Mouse (Mus musculus): Measurements from ENCODE around the gene Dio3. TPM values are rescaled to one million over a fixed set of nuclear protein-coding genes. Genes with fewer than 3 reads are reported as not detected.

The Dio3 gene
- polyA plus RNA-seq, 1 experiment from 2014 or later: 1.5 TPM

DNA sequence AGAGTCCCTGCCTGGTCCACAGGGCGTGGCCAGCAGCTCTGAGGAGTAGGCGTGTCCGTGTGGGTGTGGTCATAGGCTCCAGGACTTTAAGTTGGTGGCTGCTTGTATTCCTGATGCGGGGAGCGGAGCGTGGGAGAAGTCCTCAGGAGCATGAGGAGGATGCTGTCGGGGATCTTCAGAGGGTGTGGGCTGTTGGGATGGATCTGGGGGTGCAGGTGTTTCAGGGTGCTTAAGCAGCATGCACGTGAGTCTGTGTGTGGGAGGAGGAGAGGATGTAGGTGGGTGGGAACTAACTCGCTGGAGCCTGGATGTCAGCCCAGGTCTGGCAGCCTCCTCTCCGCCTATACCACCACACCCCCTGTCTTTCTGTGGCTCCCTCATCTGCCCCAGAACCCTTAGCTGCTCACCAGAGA lies 26.7 kb upstream of the Dio3 start:
- H3K4me2 ChIP-seq (ENCODE audit: low read depth, low read length): peak overlapping the region; percentile 18; the same call in 1 of the 2 replicates
- 17% methylated on average over 10 of the region's 10 CpGs for WGBS
- H3K4me1 ChIP-seq (ENCODE audit: control insufficient read depth, insufficient read depth, low read length): peaks cover 3% of the 10 kb centered on the region; the same call in 1 of the 2 replicates
- H3K36me3 ChIP-seq (ENCODE audit: control insufficient read depth, insufficient read depth, low read length): no peaks in the 10 kb centered on the region
- H3K9ac ChIP-seq (ENCODE audit: low read length): no peak overlapping the region
- H3K27ac ChIP-seq (ENCODE audit: low read length): no peak overlapping the region
- 0 out of 2 replicates have a peak, but pooled peaks have one; percentile 34 for ATAC-seq (ENCODE audit: insufficient read depth, low FRiP score)
- H3K9me3 ChIP-seq (replicated peaks; ENCODE audit: control insufficient read depth, low read length): no peaks in the 10 kb centered on the region
- H3K4me3 ChIP-seq (replicated peaks; ENCODE audit: low read length): no peak overlapping the region
- H3K27me3 ChIP-seq (ENCODE audit: control insufficient read depth, insufficient read depth, low read length): no peaks in the 10 kb centered on the region; the same call in 1 of the 2 replicates

DNA sequence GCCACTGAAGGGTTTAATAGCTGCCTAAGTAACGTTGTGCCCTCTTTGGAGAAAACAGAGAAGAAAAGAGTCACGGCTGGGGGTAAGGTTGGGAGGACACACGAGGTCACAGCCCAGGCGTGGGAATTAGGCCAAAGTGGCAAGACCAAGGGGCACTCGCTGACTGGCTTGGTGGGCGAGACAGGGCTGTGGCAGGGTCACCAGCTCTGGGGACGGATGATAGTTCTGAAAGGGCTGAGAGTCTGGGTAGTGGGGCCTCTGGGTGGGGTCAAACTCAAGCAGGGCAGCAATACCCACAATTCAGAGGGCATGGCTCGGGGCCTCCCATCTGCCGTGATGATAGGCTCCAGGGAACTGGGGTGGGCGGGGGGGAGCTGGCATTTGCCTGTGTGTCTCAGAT lies 23.1 kb upstream of the Dio3 start:
- no peak for ATAC-seq (ENCODE audit: insufficient read depth, low FRiP score)
- no peaks in the 10 kb centered on the region for H3K9me3 ChIP-seq (replicated peaks; ENCODE audit: control insufficient read depth, low read length)
- no peak overlapping the region for H3K4me3 ChIP-seq (replicated peaks; ENCODE audit: low read length)
- H3K27me3 ChIP-seq (ENCODE audit: control insufficient read depth, insufficient read depth, low read length): no peaks in the 10 kb centered on the region; the same call in 1 of the 2 replicates
- WGBS: 73% methylated on average over 10 of the region's 10 CpGs
- H3K4me2 ChIP-seq (ENCODE audit: low read depth, low read length): no peak overlapping the region
- H3K27ac ChIP-seq (ENCODE audit: low read length): no peak overlapping the region
- no peak overlapping the region for H3K9ac ChIP-seq (ENCODE audit: low read length)
- H3K4me1 ChIP-seq (ENCODE audit: control insufficient read depth, insufficient read depth, low read length): peaks cover 4% of the 10 kb centered on the region; the same call in 1 of the 2 replicates
- no peaks in the 10 kb centered on the region for H3K36me3 ChIP-seq (ENCODE audit: control insufficient read depth, insufficient read depth, low read length)

DNA sequence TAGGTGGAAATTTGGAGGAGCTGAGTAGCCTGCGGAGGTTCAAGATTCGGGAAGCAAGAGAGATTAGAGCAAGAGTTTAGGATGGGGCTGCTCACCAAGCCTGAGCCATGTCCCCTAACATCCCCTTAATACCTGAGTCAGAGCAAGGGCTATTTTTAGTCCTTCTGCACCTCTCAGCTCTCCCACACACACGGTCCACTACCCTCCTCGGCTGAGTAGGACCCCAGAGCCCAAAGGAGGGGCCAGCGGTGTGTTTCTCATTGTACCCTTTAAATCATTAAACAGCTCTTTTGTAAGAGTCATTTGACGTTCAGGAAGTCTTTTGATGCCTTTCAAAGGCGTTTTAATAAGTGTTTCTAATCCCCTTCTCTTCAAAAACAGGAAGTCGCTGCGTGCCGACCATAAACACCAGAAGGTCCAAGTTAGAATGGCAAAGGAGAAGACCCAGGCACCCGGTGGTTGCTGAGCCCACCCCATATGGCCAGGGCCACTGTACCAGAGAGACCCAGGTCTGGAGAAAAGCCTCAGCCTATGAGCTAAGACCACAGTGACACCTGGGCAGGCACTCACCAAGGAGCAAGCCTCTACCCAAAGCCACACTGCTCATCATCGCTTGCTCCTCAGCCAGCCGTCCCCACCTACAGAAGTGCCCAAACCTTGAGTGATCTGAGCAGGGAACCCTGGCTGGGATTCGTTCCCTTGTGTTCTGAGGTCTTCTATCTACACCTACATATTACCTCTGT lies 22.2 kb upstream of the Dio3 start:
- Histone ChIP-seq H3K27me3 (ENCODE audit: control insufficient read depth, insufficient read depth, low read length) (no peaks in the 10 kb centered on the region; the same call in 1 of the 2 replicates), H3K27ac (ENCODE audit: low read length) (no peak overlapping the region), H3K9me3 (replicated peaks; ENCODE audit: control insufficient read depth, low read length) (no peaks in the 10 kb centered on the region), H3K9ac (ENCODE audit: low read length) (no peak overlapping the region), H3K4me1 (ENCODE audit: control insufficient read depth, insufficient read depth, low read length) (peaks cover 4% of the 10 kb centered on the region; the same call in 1 of the 2 replicates), H3K4me3 (replicated peaks; ENCODE audit: low read length) (no peak overlapping the region), H3K4me2 (ENCODE audit: low read depth, low read length) (no peak overlapping the region), H3K36me3 (ENCODE audit: control insufficient read depth, insufficient read depth, low read length) (no peaks in the 10 kb centered on the region)
- ATAC-seq (ENCODE audit: insufficient read depth, low FRiP score): no peak
- 49% methylated on average over 14 of the region's 14 CpGs for WGBS

GRCm38 (mm10) chr12:110268226-110268625 lies 10.6 kb upstream of the Dio3 start:
- WGBS: 79% methylated on average over 3 of the region's 3 CpGs
- Histone ChIP-seq H3K4me2 (ENCODE audit: low read depth, low read length) (no peak overlapping the region), H3K9me3 (replicated peaks; ENCODE audit: control insufficient read depth, low read length) (no peaks in the 10 kb centered on the region), H3K9ac (ENCODE audit: low read length) (no peak overlapping the region), H3K27ac (ENCODE audit: low read length) (no peak overlapping the region), H3K4me1 (ENCODE audit: control insufficient read depth, insufficient read depth, low read length) (no peaks in the 10 kb centered on the region), H3K36me3 (ENCODE audit: control insufficient read depth, insufficient read depth, low read length) (no peaks in the 10 kb centered on the region), H3K4me3 (replicated peaks; ENCODE audit: low read length) (no peak overlapping the region), H3K27me3 (ENCODE audit: control insufficient read depth, insufficient read depth, low read length) (no peaks in the 10 kb centered on the region)
- no peak for ATAC-seq (ENCODE audit: insufficient read depth, low FRiP score)

- Histone ChIP-seq H3K9ac (ENCODE audit: low read length) (no peak overlapping the region), H3K9me3 (replicated peaks; ENCODE audit: control insufficient read depth, low read length) (no peaks in the 10 kb centered on the region), H3K36me3 (ENCODE audit: control insufficient read depth, insufficient read depth, low read length) (no peaks in the 10 kb centered on the region), H3K27me3 (ENCODE audit: control insufficient read depth, insufficient read depth, low read length) (peaks cover 5% of the 10 kb centered on the region; the same call in 1 of the 2 replicates), H3K4me2 (ENCODE audit: low read depth, low read length) (no peak overlapping the region), H3K4me1 (ENCODE audit: control insufficient read depth, insufficient read depth, low read length) (no peaks in the 10 kb centered on the region), H3K4me3 (replicated peaks; ENCODE audit: low read length) (no peak overlapping the region), H3K27ac (ENCODE audit: low read length) (no peak overlapping the region)
- no peak for ATAC-seq (ENCODE audit: insufficient read depth, low FRiP score)
- 72% methylated on average over 4 of the region's 4 CpGs for WGBS
These were observed 9.2 kb upstream of the Dio3 start for GRCm38 (mm10) chr12:110269686-110270085.

GRCm38 (mm10) chr12:110276034-110276433 lies 2.8 kb upstream of the Dio3 start:
- no peaks in the 10 kb centered on the region for H3K9me3 ChIP-seq (replicated peaks; ENCODE audit: control insufficient read depth, low read length)
- no peaks in the 10 kb centered on the region for H3K36me3 ChIP-seq (ENCODE audit: control insufficient read depth, insufficient read depth, low read length)
- H3K4me3 ChIP-seq (replicated peaks; ENCODE audit: low read length): no peak overlapping the region
- WGBS: 65% methylated on average over 1 of the region's 1 CpGs
- no peak overlapping the region for H3K9ac ChIP-seq (ENCODE audit: low read length)
- peaks cover 62% of the 10 kb centered on the region for H3K27me3 ChIP-seq (ENCODE audit: control insufficient read depth, insufficient read depth, low read length)
- ATAC-seq (ENCODE audit: insufficient read depth, low FRiP score): no peak
- H3K4me2 ChIP-seq (ENCODE audit: low read depth, low read length): no peak overlapping the region
- no peak overlapping the region for H3K27ac ChIP-seq (ENCODE audit: low read length)
- H3K4me1 ChIP-seq (ENCODE audit: control insufficient read depth, insufficient read depth, low read length): peaks cover 15% of the 10 kb centered on the region

GRCm38 (mm10) chr12:110277259-110277964 lies 1.5 kb upstream of the Dio3 start:
- no peaks in the 10 kb centered on the region for H3K36me3 ChIP-seq (ENCODE audit: control insufficient read depth, insufficient read depth, low read length)
- peak overlapping the region; percentile 65 for H3K9ac ChIP-seq (ENCODE audit: low read length)
- H3K4me1 ChIP-seq (ENCODE audit: control insufficient read depth, insufficient read depth, low read length): peaks cover 15% of the 10 kb centered on the region
- WGBS: 5% methylated on average over 33 of the region's 33 CpGs
- H3K4me3 ChIP-seq (replicated peaks; ENCODE audit: low read length): peak overlapping the region; percentile 53
- no peaks in the 10 kb centered on the region for H3K9me3 ChIP-seq (replicated peaks; ENCODE audit: control insufficient read depth, low read length)
- H3K27ac ChIP-seq (ENCODE audit: low read length): no peak overlapping the region
- peaks cover 76% of the 10 kb centered on the region for H3K27me3 ChIP-seq (ENCODE audit: control insufficient read depth, insufficient read depth, low read length)
- H3K4me2 ChIP-seq (ENCODE audit: low read depth, low read length): peak overlapping the region; percentile 68
- no peak for ATAC-seq (ENCODE audit: insufficient read depth, low FRiP score)

GRCm38 (mm10) chr12:110277965-110278307 lies 932 bp upstream of the Dio3 start:
- H3K27me3 ChIP-seq (ENCODE audit: control insufficient read depth, insufficient read depth, low read length): peaks cover 81% of the 10 kb centered on the region
- H3K9ac ChIP-seq (ENCODE audit: low read length): peak overlapping the region; percentile 65
- peak overlapping the region; percentile 53 for H3K4me3 ChIP-seq (replicated peaks; ENCODE audit: low read length)
- under 1% methylated on average over 38 of the region's 58 CpGs for WGBS
- peak; percentile 56; the same call in 1 of the 2 replicates for ATAC-seq (ENCODE audit: insufficient read depth, low FRiP score)
- H3K36me3 ChIP-seq (ENCODE audit: control insufficient read depth, insufficient read depth, low read length): no peaks in the 10 kb centered on the region
- H3K27ac ChIP-seq (ENCODE audit: low read length): no peak overlapping the region
- H3K4me1 ChIP-seq (ENCODE audit: control insufficient read depth, insufficient read depth, low read length): peaks cover 15% of the 10 kb centered on the region
- H3K9me3 ChIP-seq (replicated peaks; ENCODE audit: control insufficient read depth, low read length): no peaks in the 10 kb centered on the region
- peak overlapping the region; percentile 68 for H3K4me2 ChIP-seq (ENCODE audit: low read depth, low read length)

GRCm38 (mm10) chr12:110280373-110280772 lies 1.5 kb downstream of the Dio3 start:
- Histone ChIP-seq H3K4me3 (replicated peaks; ENCODE audit: low read length) (no peak overlapping the region; the same call in 1 of the 2 replicates), H3K27ac (ENCODE audit: low read length) (no peak overlapping the region), H3K9ac (ENCODE audit: low read length) (no peak overlapping the region), H3K9me3 (replicated peaks; ENCODE audit: control insufficient read depth, low read length) (no peaks in the 10 kb centered on the region), H3K36me3 (ENCODE audit: control insufficient read depth, insufficient read depth, low read length) (no peaks in the 10 kb centered on the region), H3K27me3 (ENCODE audit: control insufficient read depth, insufficient read depth, low read length) (peaks cover 89% of the 10 kb centered on the region), H3K4me2 (ENCODE audit: low read depth, low read length) (no peak overlapping the region), H3K4me1 (ENCODE audit: control insufficient read depth, insufficient read depth, low read length) (peaks cover 15% of the 10 kb centered on the region)
- no peak for ATAC-seq (ENCODE audit: insufficient read depth, low FRiP score)
- 0% methylated on average over 22 of the region's 22 CpGs for WGBS
